Mouse (Mus musculus) liver, embryonic 16.5 days (tissue): ENCODE results near the gene Sox21. TPM values are rescaled to one million over a fixed set of nuclear protein-coding genes. Genes with fewer than 3 reads are reported as not detected.

Experiments
- ATAC-seq: fragments of 200-750 bp; cut with Nextera tagmentation; 2 replicates; pipeline ENCODE4 v1.8.0; 2017; ENCODE audit warnings: low read depth, mild to moderate bottlenecking, moderate number of reproducible peaks, moderate library complexity
- H3K27ac ChIP-seq: fragments of 300-500 bp; sonication (generic); 2 replicates; pipeline ENCODE4 v1.5.1; 2014; ENCODE audit warnings: mild to moderate bottlenecking, low read length
- H3K27me3 ChIP-seq: fragments of 300-500 bp; sonication (generic); 2 replicates; pipeline ENCODE4 v1.6.1; 2014; ENCODE audit warnings: low read depth, low read length, mixed read lengths; ENCODE audit not compliant: control insufficient read depth, insufficient read depth
- H3K36me3 ChIP-seq: fragments of 300-500 bp; sonication (generic); 2 replicates; pipeline ENCODE4 v1.6.1; 2014; ENCODE audit warnings: mild to moderate bottlenecking; ENCODE audit not compliant: control insufficient read depth, insufficient read depth
- H3K4me1 ChIP-seq: fragments of 300-500 bp; sonication (generic); 2 replicates; pipeline ENCODE4 v1.6.1; 2014; ENCODE audit warnings: low read depth, low read length, mixed read lengths; ENCODE audit not compliant: control insufficient read depth
- H3K4me2 ChIP-seq: fragments of 300-500 bp; sonication (generic); 2 replicates; pipeline ENCODE4 v1.6.1; 2014; ENCODE audit warnings: low read depth, low read length, mixed read lengths
- H3K4me3 ChIP-seq: fragments of 300-500 bp; sonication (generic); 2 replicates; pipeline ENCODE4 v1.5.1; 2014; ENCODE audit warnings: low read depth, mild to moderate bottlenecking, low read length
- H3K9ac ChIP-seq: fragments of 300-500 bp; sonication (generic); 2 replicates; pipeline ENCODE4 v1.6.1; 2014; ENCODE audit warnings: low read depth, low read length
- H3K9me3 ChIP-seq: fragments of 300-500 bp; sonication (generic); replicated peaks from 2 replicates; pipeline ENCODE4 v1.6.1; 2016; ENCODE audit warnings: low read length; ENCODE audit not compliant: control insufficient read depth
- WGBS: fragments of 180-500 bp; shearing (Covaris S2); extraction: QIAGEN DNeasy Blood & Tissue Kit; methylation state at CpG from one replicate; pipeline ENCODE4 v1.1.7; 2014; ENCODE audit not compliant: insufficient replicate concordance; 5-methylcytosine and 5-hydroxymethylcytosine counted together
- polyA plus RNA-seq: library from polyadenylated mRNA; unstranded; fragments of >200 nt; fragmentation: Nextera tagmentation; extraction: Ambion mirVana; gene quantifications from 2 replicates; pipeline ENCODE4 v1.2.1, GENCODE M21; 2015

The Sox21 gene
- polyA plus RNA-seq, 1 experiment from 2014 or later: not detected

DNA sequence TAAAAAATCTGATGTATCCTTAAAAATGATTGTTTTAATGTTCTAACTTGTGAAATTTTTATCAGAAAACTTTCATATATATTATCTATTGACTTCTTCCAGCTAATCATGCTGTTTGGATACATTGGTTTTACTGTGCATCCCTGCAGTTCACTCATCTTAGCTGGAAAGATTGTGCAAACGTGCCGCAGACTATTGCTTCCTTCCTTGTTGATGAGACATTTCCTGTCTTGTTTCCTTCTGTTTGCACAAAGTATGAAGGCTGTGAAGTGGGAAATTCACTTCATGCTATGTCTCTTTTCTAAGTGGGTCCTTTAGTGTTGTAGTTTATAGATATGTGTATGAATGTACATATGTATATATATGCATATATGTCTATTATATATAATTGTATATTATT is 4.6 kb upstream of the Sox21 start:
- Histone ChIP-seq H3K27me3 (peaks cover 40% of the 10 kb centered on the region), H3K4me2 (no peak overlapping the region), H3K27ac (no peak overlapping the region), H3K4me1 (no peaks in the 10 kb centered on the region), H3K9me3 (no peaks in the 10 kb centered on the region), H3K36me3 (no peaks in the 10 kb centered on the region), H3K4me3 (no peak overlapping the region), H3K9ac (no peak overlapping the region)
- ATAC-seq: no peak
- WGBS: 18% methylated on average over 2 of the region's 2 CpGs

DNA sequence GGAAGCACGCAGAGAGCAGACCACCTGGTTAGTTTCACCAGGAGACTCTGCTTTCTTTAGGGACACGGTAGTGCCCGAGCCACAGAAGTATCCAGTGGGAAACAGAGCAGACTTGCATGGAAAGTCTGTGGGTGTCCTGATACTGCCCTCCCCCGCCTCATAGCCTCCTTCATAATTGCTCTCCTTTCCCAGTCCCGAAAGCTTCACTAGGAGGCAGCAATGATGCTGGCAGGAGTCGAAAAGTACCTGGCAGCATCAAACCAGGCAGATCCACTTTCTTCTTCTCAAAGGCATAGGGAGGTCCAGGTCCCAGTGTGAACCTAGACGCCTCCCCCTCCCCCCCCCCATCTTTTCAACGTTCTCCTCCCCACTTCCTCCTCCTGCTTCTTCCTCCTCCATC is 2.5 kb upstream of the Sox21 start:
- H3K9me3 ChIP-seq: no peaks in the 10 kb centered on the region
- H3K4me3 ChIP-seq: no peak overlapping the region
- WGBS: 6% methylated on average over 8 of the region's 8 CpGs
- H3K27ac ChIP-seq: no peak overlapping the region
- H3K9ac ChIP-seq: no peak overlapping the region
- no peak overlapping the region for H3K4me2 ChIP-seq
- no peaks in the 10 kb centered on the region; the same call in none of the 2 replicates for H3K4me1 ChIP-seq
- peaks cover 60% of the 10 kb centered on the region for H3K27me3 ChIP-seq
- H3K36me3 ChIP-seq: no peaks in the 10 kb centered on the region
- ATAC-seq: no peak

DNA sequence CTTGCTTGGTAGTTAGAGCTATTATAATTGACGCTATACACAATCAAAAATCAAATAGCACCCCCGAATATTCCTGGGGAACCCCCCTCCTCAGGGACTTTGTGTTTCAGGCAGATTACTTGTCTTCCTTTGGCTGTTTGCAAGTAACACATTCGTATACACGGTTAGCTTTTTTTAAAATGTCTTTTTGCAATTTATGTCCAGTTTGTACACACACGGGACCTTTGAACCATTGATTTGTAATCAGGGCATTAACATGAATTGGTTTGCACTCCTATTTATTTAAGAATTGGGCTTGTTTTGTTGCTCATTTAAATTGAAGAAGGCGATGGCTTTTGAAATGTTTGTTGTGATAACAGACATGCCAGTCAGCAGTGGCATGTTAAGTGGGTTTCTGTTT is 956 bp upstream of the Sox21 start:
- WGBS: 11% methylated on average over 6 of the region's 6 CpGs
- no peak overlapping the region for H3K4me3 ChIP-seq
- no peak overlapping the region for H3K4me2 ChIP-seq
- H3K9me3 ChIP-seq: no peaks in the 10 kb centered on the region
- H3K36me3 ChIP-seq: no peaks in the 10 kb centered on the region
- no peak for ATAC-seq
- no peak overlapping the region for H3K9ac ChIP-seq
- H3K27ac ChIP-seq: no peak overlapping the region
- H3K27me3 ChIP-seq: peaks cover 74% of the 10 kb centered on the region
- H3K4me1 ChIP-seq: no peaks in the 10 kb centered on the region; the same call in none of the 2 replicates

DNA sequence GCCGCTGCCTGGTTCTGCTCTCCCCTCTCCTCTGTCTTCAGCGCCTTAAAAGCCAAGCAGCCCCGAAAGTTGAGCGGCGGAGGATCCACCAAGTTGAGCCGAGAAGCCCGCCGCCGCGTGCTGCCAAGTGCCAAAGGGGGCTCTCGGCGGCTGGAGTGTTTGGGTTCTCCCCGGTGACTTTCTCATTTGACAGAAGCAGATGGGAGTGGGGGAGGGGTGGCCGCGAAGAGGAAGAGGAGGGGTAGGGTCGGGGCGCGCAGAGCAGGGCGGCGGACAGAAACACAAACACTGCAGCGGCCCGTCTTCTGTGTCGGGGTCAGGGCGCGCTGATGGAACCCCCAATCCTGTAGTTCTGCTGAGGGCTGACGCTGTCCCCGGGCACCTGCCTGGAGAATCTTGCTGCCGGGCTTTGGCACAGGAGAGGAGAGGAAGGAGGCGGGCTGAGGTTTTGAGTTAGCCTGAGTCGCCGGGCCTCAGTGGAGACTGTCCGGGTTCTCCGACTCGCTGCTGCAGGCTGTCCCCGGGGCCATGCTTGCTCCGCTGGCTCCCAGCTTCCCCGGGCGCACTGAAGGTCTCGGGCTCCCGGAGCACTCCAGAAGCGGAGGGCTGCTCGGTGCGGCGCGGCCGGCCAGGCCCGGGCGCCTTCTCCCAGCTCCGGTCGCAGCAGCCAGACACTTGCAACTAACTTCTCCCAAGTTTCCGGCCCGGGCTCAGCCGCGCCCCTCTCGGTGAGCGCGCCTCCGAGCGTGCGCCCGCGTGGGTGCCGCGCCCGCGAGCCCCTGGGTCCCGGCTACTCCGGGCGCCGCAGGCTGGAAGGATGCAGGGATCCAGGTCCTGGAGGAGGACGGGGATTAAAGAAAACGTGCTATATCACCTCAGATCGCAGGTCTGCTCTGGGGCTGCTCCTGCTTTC is 601 bp downstream of the Sox21 start:
- Histone ChIP-seq H3K4me2 (peak overlapping the region; percentile 65), H3K4me3 (peak overlapping the region; percentile 52), H3K9ac (no peak overlapping the region), H3K27me3 (peaks cover 89% of the 10 kb centered on the region), H3K9me3 (no peaks in the 10 kb centered on the region), H3K36me3 (no peaks in the 10 kb centered on the region), H3K27ac (no peak overlapping the region), H3K4me1 (no peaks in the 10 kb centered on the region; the same call in none of the 2 replicates)
- 0 out of 2 replicates have a peak, but pooled peaks have one; percentile 16 for ATAC-seq
- WGBS: 1% methylated on average over 73 of the region's 73 CpGs

DNA sequence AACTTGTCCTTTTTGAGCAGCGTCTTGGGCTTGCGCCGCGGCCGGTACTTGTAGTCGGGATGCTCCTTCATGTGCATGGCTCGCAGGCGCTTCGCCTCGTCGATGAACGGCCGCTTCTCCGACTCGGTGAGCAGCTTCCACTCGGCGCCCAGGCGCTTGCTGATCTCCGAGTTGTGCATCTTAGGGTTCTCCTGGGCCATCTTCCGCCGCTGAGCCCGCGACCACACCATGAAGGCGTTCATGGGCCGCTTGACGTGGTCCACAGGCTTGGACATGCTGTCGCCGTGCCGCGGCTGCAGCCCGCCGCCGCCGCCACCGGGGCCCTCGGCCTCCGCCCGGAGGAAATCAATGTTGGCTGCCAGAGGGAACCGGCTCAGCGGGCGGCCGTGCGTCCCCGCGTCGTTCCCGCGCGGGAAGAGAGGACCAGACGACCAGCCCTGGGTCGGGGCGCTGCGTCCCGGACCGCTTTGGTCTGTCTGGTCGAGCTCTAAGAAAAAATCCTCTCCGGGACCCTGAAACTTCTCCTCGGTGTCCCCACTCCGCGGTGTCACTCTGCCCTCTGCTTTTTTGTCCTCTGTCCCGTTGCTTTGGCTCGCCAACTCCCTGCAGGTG is 1.4 kb downstream of the Sox21 start:
- H3K27me3 ChIP-seq: peaks cover 94% of the 10 kb centered on the region

DNA sequence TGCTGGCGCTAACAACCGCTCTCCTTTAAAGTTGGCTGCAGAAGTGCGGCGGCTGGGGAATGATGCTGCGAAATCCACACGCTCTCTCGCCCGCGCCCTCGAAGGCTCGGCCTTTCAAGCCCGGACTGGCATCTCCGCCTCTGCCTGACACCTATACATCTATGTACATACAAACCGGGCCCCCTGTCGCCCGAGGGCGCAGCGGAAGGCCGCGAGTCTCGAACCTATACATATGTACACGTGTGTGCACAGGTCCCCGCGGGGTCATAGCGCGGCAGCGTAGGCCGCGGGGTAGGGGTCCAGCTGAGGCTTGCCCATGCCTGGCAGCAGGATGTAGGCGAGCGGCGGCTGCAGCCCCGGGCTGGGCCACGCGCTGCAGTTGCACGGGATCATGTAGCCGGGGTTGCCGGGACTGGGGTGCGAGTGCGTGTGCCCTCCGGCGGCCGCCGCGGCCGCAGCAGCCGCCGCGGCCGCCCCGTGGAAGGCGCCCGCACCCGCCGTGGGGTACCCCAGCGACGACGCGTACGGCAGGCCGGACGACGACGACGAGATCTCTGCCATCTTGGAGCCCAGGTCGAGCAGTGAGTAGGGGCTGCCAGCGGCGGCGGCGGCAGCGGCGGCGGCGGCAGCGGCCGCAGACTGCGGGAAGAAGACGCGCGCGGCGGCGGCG is 2.2 kb downstream of the Sox21 start:
- Histone ChIP-seq H3K36me3 (no peaks in the 10 kb centered on the region), H3K27ac (no peak overlapping the region), H3K4me3 (peak overlapping the region; percentile 52), H3K9me3 (no peaks in the 10 kb centered on the region), H3K27me3 (peaks cover 94% of the 10 kb centered on the region), H3K4me1 (no peaks in the 10 kb centered on the region; the same call in none of the 2 replicates), H3K9ac (no peak overlapping the region), H3K4me2 (peak overlapping the region; percentile 65)
- ATAC-seq: no peak
- 1% methylated on average over 81 of the region's 84 CpGs for WGBS

More for the DNA sequence above, 1.4 kb downstream of the Sox21 start:
- H3K27ac ChIP-seq: no peak overlapping the region
- WGBS: 1% methylated on average over 62 of the region's 62 CpGs
- H3K36me3 ChIP-seq: no peaks in the 10 kb centered on the region
- peak overlapping the region; percentile 65 for H3K4me2 ChIP-seq
- H3K9me3 ChIP-seq: no peaks in the 10 kb centered on the region
- peak overlapping the region; percentile 52 for H3K4me3 ChIP-seq
- no peak for ATAC-seq
- no peaks in the 10 kb centered on the region; the same call in none of the 2 replicates for H3K4me1 ChIP-seq
- no peak overlapping the region for H3K9ac ChIP-seq

DNA sequence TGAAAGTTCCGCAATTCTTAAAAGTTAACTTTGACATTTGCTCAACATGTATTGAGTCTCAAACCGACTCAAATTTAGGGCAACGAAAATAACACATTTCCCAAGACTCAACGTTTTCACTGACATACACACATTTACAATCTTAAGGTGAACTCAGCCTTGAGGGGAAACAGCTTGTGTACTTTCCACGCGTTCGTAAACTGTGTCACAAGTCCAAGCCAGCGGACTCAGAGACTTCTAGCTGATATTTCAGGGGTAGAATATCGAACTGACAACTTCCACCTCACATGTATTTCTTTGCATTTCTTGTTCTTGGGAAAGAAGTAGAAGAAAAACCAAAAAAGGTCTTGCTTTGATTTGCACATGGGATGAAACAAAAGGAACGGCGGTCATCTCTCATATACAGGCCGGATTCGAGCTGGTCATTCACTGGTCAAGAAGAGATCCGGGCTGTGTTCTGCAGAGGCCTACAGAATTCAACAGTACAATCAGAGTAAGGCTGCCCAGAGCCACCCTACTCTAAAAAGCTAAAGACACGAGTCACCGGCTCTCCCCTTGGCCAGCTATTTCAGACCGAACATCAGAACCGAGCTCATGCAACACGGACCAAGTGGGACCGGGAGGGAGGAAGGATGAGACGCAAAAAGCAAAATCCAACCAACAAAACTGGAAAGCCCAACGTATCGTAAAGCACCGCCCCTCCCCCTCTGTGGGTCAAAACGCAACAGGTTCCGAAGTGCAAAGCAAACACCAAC is 2.9 kb downstream of the Sox21 start:
- H3K9me3 ChIP-seq: no peaks in the 10 kb centered on the region
- H3K27me3 ChIP-seq: peaks cover 94% of the 10 kb centered on the region
- H3K27ac ChIP-seq: no peak overlapping the region
- 3% methylated on average over 26 of the region's 26 CpGs for WGBS
- no peak overlapping the region for H3K9ac ChIP-seq
- no peak overlapping the region for H3K4me3 ChIP-seq
- no peaks in the 10 kb centered on the region; the same call in none of the 2 replicates for H3K4me1 ChIP-seq
- no peaks in the 10 kb centered on the region for H3K36me3 ChIP-seq
- no peak overlapping the region for H3K4me2 ChIP-seq
- no peak for ATAC-seq

DNA sequence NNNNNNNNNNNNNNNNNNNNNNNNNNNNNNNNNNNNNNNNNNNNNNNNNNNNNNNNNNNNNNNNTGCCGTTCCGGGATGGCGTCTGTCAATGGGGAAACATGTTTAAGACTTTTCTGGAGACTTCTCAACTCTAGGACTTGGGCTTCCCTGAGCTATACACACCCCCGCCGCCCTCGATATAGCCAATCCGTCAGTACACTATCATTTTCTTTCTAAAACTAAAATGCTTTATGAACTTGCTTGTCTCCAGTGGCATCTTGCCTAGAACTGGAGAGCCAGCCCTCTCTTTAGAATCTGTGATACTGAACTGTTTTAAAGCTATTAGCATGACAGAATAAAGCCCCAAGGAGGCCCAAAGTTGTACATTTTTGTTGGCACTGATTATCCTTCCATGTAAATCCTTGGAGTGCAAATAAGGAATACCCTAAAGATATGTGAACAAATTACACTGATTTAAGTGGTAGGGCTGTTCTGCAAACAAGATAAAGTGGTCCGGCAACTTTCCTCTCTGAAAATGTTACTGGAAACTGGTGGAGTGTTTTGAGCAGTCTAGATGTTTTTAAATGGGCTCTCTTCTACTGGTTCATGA is 4.4 kb downstream of the Sox21 start:
- Histone ChIP-seq H3K9me3 (no peaks in the 10 kb centered on the region), H3K4me3 (no peak overlapping the region), H3K36me3 (no peaks in the 10 kb centered on the region), H3K27ac (no peak overlapping the region), H3K4me2 (no peak overlapping the region), H3K4me1 (no peaks in the 10 kb centered on the region; the same call in none of the 2 replicates), H3K27me3 (peaks cover 98% of the 10 kb centered on the region), H3K9ac (no peak overlapping the region)
- no peak for ATAC-seq
- 7% methylated on average over 8 of the region's 8 CpGs for WGBS
